Mouse (Mus musculus) kidney, embryonic 16.5 days (tissue): Measurements from ENCODE around the gene Cx3cl1. TPM values are rescaled to one million over a fixed set of nuclear protein-coding genes. Genes with fewer than 3 reads are reported as not detected.

Experiments
- ATAC-seq: fragments of 200-750 bp; cut with Nextera tagmentation; 2 replicates; pipeline ENCODE4 v1.8.0; 2017; ENCODE audit warnings: moderate TSS enrichment; ENCODE audit not compliant: low FRiP score, low TSS enrichment
- H3K27ac ChIP-seq: fragments of 300-500 bp; sonication (generic); 2 replicates; pipeline ENCODE4 v1.5.1; 2014; ENCODE audit warnings: low read length
- H3K27me3 ChIP-seq: fragments of 300-500 bp; sonication (generic); 2 replicates; pipeline ENCODE4 v1.6.1; 2014; ENCODE audit warnings: low read length, control low read depth, mixed read lengths; ENCODE audit not compliant: insufficient read depth
- H3K36me3 ChIP-seq: fragments of 300-500 bp; sonication (generic); 2 replicates; pipeline ENCODE4 v1.6.1; 2014; ENCODE audit warnings: low read length, control low read depth, mixed read lengths; ENCODE audit not compliant: insufficient read depth
- H3K4me1 ChIP-seq: fragments of 300-500 bp; sonication (generic); 2 replicates; pipeline ENCODE4 v1.6.1; 2014; ENCODE audit warnings: low read length, control low read depth, mixed read lengths; ENCODE audit not compliant: insufficient read depth
- H3K4me2 ChIP-seq: fragments of 300-500 bp; sonication (generic); replicated peaks from 2 replicates; pipeline ENCODE4 v1.6.1; 2014; ENCODE audit warnings: low read depth, low read length
- H3K4me3 ChIP-seq: fragments of 300-500 bp; sonication (generic); 2 replicates; pipeline ENCODE4 v1.5.1; 2014; ENCODE audit warnings: mild to moderate bottlenecking, low read length
- H3K9ac ChIP-seq: fragments of 300-500 bp; sonication (generic); replicated peaks from 2 replicates; pipeline ENCODE4 v1.6.1; 2014; ENCODE audit warnings: low read length
- H3K9me3 ChIP-seq: fragments of 300-500 bp; sonication (generic); 2 replicates; pipeline ENCODE4 v1.6.1; 2016; ENCODE audit warnings: low read length, control low read depth
- WGBS: fragments of 180-500 bp; shearing (Covaris S2); extraction: QIAGEN DNeasy Blood & Tissue Kit; methylation state at CpG from one replicate; pipeline ENCODE4 v1.1.7; 2014; 5-methylcytosine and 5-hydroxymethylcytosine counted together
- polyA plus RNA-seq: library from polyadenylated mRNA; unstranded; fragments of >200 nt; fragmentation: Nextera tagmentation; extraction: Ambion mirVana; gene quantifications from 2 replicates; pipeline ENCODE4 v1.2.1, GENCODE M21; 2015

Cx3cl1 gene
- polyA plus RNA-seq, 1 experiment from 2014 or later: 12.8 TPM

GRCm38 (mm10) chr8:94794368-94794767 lies 22.6 kb downstream of the Cx3cl1 start:
- WGBS: 90% methylated on average over 4 of the region's 4 CpGs

GRCm38 (mm10) chr8:94794782-94795181 lies 23.0 kb downstream of the Cx3cl1 start:
- no peak overlapping the region for H3K4me2 ChIP-seq
- no peak overlapping the region for H3K27ac ChIP-seq
- no peaks in the 10 kb centered on the region for H3K4me1 ChIP-seq
- 91% methylated on average over 2 of the region's 2 CpGs for WGBS
- no peak overlapping the region for H3K4me3 ChIP-seq
- H3K36me3 ChIP-seq: no peaks in the 10 kb centered on the region
- H3K27me3 ChIP-seq: no peaks in the 10 kb centered on the region
- H3K9me3 ChIP-seq: no peaks in the 10 kb centered on the region
- no peak for ATAC-seq
- no peak overlapping the region for H3K9ac ChIP-seq

More at GRCm38 (mm10) chr8:94794368-94794767, 22.6 kb downstream of the Cx3cl1 start:
- no peak overlapping the region for H3K27ac ChIP-seq
- H3K4me3 ChIP-seq: no peak overlapping the region
- no peak for ATAC-seq
- H3K9me3 ChIP-seq: no peaks in the 10 kb centered on the region
- H3K4me1 ChIP-seq: no peaks in the 10 kb centered on the region
- H3K27me3 ChIP-seq: no peaks in the 10 kb centered on the region
- no peak overlapping the region for H3K9ac ChIP-seq
- no peak overlapping the region for H3K4me2 ChIP-seq
- no peaks in the 10 kb centered on the region for H3K36me3 ChIP-seq

GRCm38 (mm10) chr8:94800278-94800968 lies 28.6 kb downstream of the Cx3cl1 start:
- H3K4me2 ChIP-seq: no peak overlapping the region
- no peaks in the 10 kb centered on the region for H3K27me3 ChIP-seq
- no peak overlapping the region for H3K4me3 ChIP-seq
- WGBS: 63% methylated on average over 7 of the region's 7 CpGs
- H3K36me3 ChIP-seq: no peaks in the 10 kb centered on the region
- no peak overlapping the region for H3K9ac ChIP-seq
- peaks cover 7% of the 10 kb centered on the region for H3K4me1 ChIP-seq
- ATAC-seq: no peak
- no peaks in the 10 kb centered on the region for H3K9me3 ChIP-seq
- H3K27ac ChIP-seq: no peak overlapping the region

- no peaks in the 10 kb centered on the region for H3K36me3 ChIP-seq
- no peaks in the 10 kb centered on the region for H3K9me3 ChIP-seq
- 46% methylated on average over 14 of the region's 14 CpGs for WGBS
- H3K4me3 ChIP-seq: no peak overlapping the region
- no peak for ATAC-seq
- no peak overlapping the region for H3K4me2 ChIP-seq
- peaks cover 7% of the 10 kb centered on the region for H3K4me1 ChIP-seq
- H3K27ac ChIP-seq: no peak overlapping the region
- H3K27me3 ChIP-seq: no peaks in the 10 kb centered on the region
- H3K9ac ChIP-seq: no peak overlapping the region
Observed at GRCm38 (mm10) chr8:94801293-94802095, 29.7 kb downstream of the Cx3cl1 start.

- WGBS: 65% methylated on average over 4 of the region's 4 CpGs
Observed at GRCm38 (mm10) chr8:94802375-94802774, 30.6 kb downstream of the Cx3cl1 start.

GRCm38 (mm10) chr8:94803551-94803950 lies 31.7 kb downstream of the Cx3cl1 start:
- 57% methylated on average over 6 of the region's 6 CpGs for WGBS
- Histone ChIP-seq H3K27me3 (no peaks in the 10 kb centered on the region), H3K4me1 (peaks cover 7% of the 10 kb centered on the region), H3K9ac (no peak overlapping the region), H3K27ac (no peak overlapping the region), H3K4me3 (no peak overlapping the region), H3K9me3 (no peaks in the 10 kb centered on the region), H3K36me3 (no peaks in the 10 kb centered on the region), H3K4me2 (no peak overlapping the region)
- ATAC-seq: no peak

More at GRCm38 (mm10) chr8:94802375-94802774, 30.6 kb downstream of the Cx3cl1 start:
- Histone ChIP-seq H3K27me3 (no peaks in the 10 kb centered on the region), H3K4me3 (no peak overlapping the region), H3K4me1 (peaks cover 7% of the 10 kb centered on the region), H3K27ac (no peak overlapping the region), H3K9ac (no peak overlapping the region), H3K4me2 (no peak overlapping the region), H3K36me3 (no peaks in the 10 kb centered on the region), H3K9me3 (no peaks in the 10 kb centered on the region)
- ATAC-seq: no peak

GRCm38 (mm10) chr8:94804546-94805340 lies 32.9 kb downstream of the Cx3cl1 start:
- Histone ChIP-seq H3K36me3 (no peaks in the 10 kb centered on the region), H3K4me1 (peaks cover 7% of the 10 kb centered on the region), H3K27ac (no peak overlapping the region), H3K27me3 (no peaks in the 10 kb centered on the region), H3K4me3 (no peak overlapping the region), H3K9me3 (no peaks in the 10 kb centered on the region), H3K4me2 (no peak overlapping the region), H3K9ac (no peak overlapping the region)
- 47% methylated on average over 10 of the region's 10 CpGs for WGBS
- ATAC-seq: no peak

GRCm38 (mm10) chr8:94805811-94806210 lies 34.0 kb downstream of the Cx3cl1 start:
- no peaks in the 10 kb centered on the region for H3K27me3 ChIP-seq
- no peak overlapping the region for H3K9ac ChIP-seq
- no peaks in the 10 kb centered on the region for H3K9me3 ChIP-seq
- no peaks in the 10 kb centered on the region for H3K36me3 ChIP-seq
- peaks cover 7% of the 10 kb centered on the region for H3K4me1 ChIP-seq
- H3K27ac ChIP-seq: no peak overlapping the region
- H3K4me3 ChIP-seq: no peak overlapping the region
- WGBS: 80% methylated on average over 4 of the region's 4 CpGs
- no peak for ATAC-seq
- H3K4me2 ChIP-seq: no peak overlapping the region

- Histone ChIP-seq H3K4me3 (no peak overlapping the region), H3K4me2 (no peak overlapping the region), H3K27ac (no peak overlapping the region), H3K4me1 (no peaks in the 10 kb centered on the region), H3K9ac (no peak overlapping the region), H3K36me3 (no peaks in the 10 kb centered on the region), H3K27me3 (no peaks in the 10 kb centered on the region), H3K9me3 (no peaks in the 10 kb centered on the region)
- WGBS: 39% methylated on average over 7 of the region's 7 CpGs
- ATAC-seq: no peak
Observed at GRCm38 (mm10) chr8:94807506-94807905, 35.7 kb downstream of the Cx3cl1 start.
